8 mouse cellular contexts compared by ENCODE assay signal in genomic region chr11:95791787-95792186, GRCm38 (mm10). TPM values are rescaled to one million over a fixed set of nuclear protein-coding genes. Genes with fewer than 3 reads are reported as not detected.
DNase-seq lines count a peak whose midpoint lies in the region; ATAC-seq lines count a peak whose summit lies in the region.
"Had no signal": no experiment of that assay in that cellular context is flagged by ENCODE, and none has a peak within 500 bp of the region (broad histone marks: within the 10 kb centered on the region; RNA-seq: fewer than 3 reads in every experiment).

No protein-coding gene starts in this region.

- no peak overlapping the region for H3K4me3 ChIP-seq in liver, embryonic 12.5 days
- H3K4me3 ChIP-seq in hindbrain, embryonic 12.5 days, result no peak overlapping the region
- H3K4me3 ChIP-seq in midbrain, embryonic 13.5 days (replicated peaks), result no peak overlapping the region

- peak overlapping the region; percentile 68; the same call in 1 of the 2 replicates for H3K27ac ChIP-seq in liver, embryonic 12.5 days
- H3K27ac ChIP-seq in hindbrain, embryonic 12.5 days, result no peak overlapping the region
- H3K27ac ChIP-seq in midbrain, embryonic 13.5 days, result no peak overlapping the region

- H3K4me1 ChIP-seq in liver, embryonic 12.5 days, result peaks cover 43% of the 10 kb centered on the region
- peaks cover 7% of the 10 kb centered on the region for H3K4me1 ChIP-seq in hindbrain, embryonic 12.5 days
- peaks cover 6% of the 10 kb centered on the region for H3K4me1 ChIP-seq in midbrain, embryonic 13.5 days (replicated peaks)

- no peaks in the 10 kb centered on the region for H3K9me3 ChIP-seq in liver, embryonic 12.5 days (replicated peaks)
- no peaks in the 10 kb centered on the region for H3K9me3 ChIP-seq in hindbrain, embryonic 12.5 days (replicated peaks)
- H3K9me3 ChIP-seq in midbrain, embryonic 13.5 days, result no peaks in the 10 kb centered on the region

- ATAC-seq in liver, embryonic 12.5 days, result no peak
- ATAC-seq in frontal cortex, adult (ENCODE audit: low TSS enrichment), result peak; percentile 76
- ATAC-seq in hindbrain, embryonic 12.5 days (ENCODE audit: low FRiP score), result no peak
- ATAC-seq in midbrain, embryonic 13.5 days, result no peak

- H3K4me2 ChIP-seq in liver, embryonic 12.5 days, result no peak overlapping the region
- no peak overlapping the region for H3K4me2 ChIP-seq in hindbrain, embryonic 12.5 days (replicated peaks)
- H3K4me2 ChIP-seq in midbrain, embryonic 13.5 days (replicated peaks), result no peak overlapping the region

- H3K9ac ChIP-seq in liver, embryonic 12.5 days, result no peak overlapping the region
- H3K9ac ChIP-seq in hindbrain, embryonic 12.5 days, result no peak overlapping the region
- H3K9ac ChIP-seq in midbrain, embryonic 13.5 days (replicated peaks), result no peak overlapping the region

- H3K36me3 ChIP-seq in liver, embryonic 12.5 days, result no peaks in the 10 kb centered on the region
- no peaks in the 10 kb centered on the region for H3K36me3 ChIP-seq in hindbrain, embryonic 12.5 days
- no peaks in the 10 kb centered on the region for H3K36me3 ChIP-seq in midbrain, embryonic 13.5 days

- DNase-seq in liver, result no peak
- peak; percentile 62 to 72 for DNase-seq in layer of hippocampus, postnatal 36 days
- peak; percentile 73 for DNase-seq in telencephalon, adult 2 months (ENCODE audit: low read depth, low spot score)
- DNase-seq: kidney, postnatal 4 days had no signal

- 75% methylated on average over 13 of the region's 13 CpGs for WGBS in liver, embryonic 12.5 days (ENCODE audit: insufficient replicate concordance)
- 88% methylated on average over 13 of the region's 13 CpGs for WGBS in hindbrain, embryonic 12.5 days
- WGBS in midbrain, embryonic 13.5 days, result 87% methylated on average over 13 of the region's 13 CpGs

- H3K27me3 ChIP-seq in liver, embryonic 12.5 days (replicated peaks), result peaks cover 33% of the 10 kb centered on the region
- H3K27me3 ChIP-seq in hindbrain, embryonic 12.5 days, result peaks cover 14% of the 10 kb centered on the region
- peaks cover 16% of the 10 kb centered on the region for H3K27me3 ChIP-seq in midbrain, embryonic 13.5 days

RNA-seq across cellular contexts. Expression of gene Phospho1, which starts 32.5 kb away (rescaled TPM):
- 2.7 and 3.4 TPM in 2 replicates for polyA plus RNA-seq in liver, embryonic 12.5 days (2016; fragmentation: Nextera tagmentation; extraction: Ambion mirVana)
- total RNA-seq in layer of hippocampus, postnatal 36 days (2021), result 10 to 100 TPM; 55.8 to 62.3 TPM
- 0.43 TPM in 1 of 2 replicates, not detected in the other for polyA plus RNA-seq in hindbrain, embryonic 12.5 days (2016; fragmentation: Nextera tagmentation; extraction: Ambion mirVana)
- not detected in 2 replicates for polyA plus RNA-seq in midbrain, embryonic 13.5 days (2015; fragmentation: Nextera tagmentation; extraction: Ambion mirVana)

RNA-seq across cellular contexts. Expression of gene Gngt2, which starts 45.2 kb away (rescaled TPM):
- polyA plus RNA-seq in liver, embryonic 12.5 days (2016; fragmentation: Nextera tagmentation; extraction: Ambion mirVana), result 15.8 and 16.7 TPM in 2 replicates
- total RNA-seq in layer of hippocampus, postnatal 36 days (2021), result 1 to 10 TPM; 3.1 to 4.7 TPM
- polyA plus RNA-seq in hindbrain, embryonic 12.5 days (2016; fragmentation: Nextera tagmentation; extraction: Ambion mirVana), result 5.5 and 7.9 TPM in 2 replicates
- 2.7 and 3.8 TPM in 2 replicates for polyA plus RNA-seq in midbrain, embryonic 13.5 days (2015; fragmentation: Nextera tagmentation; extraction: Ambion mirVana)

RNA-seq across cellular contexts. Expression of gene Abi3, which starts 50.5 kb away (rescaled TPM):
- 7.3 and 7.6 TPM in 2 replicates for polyA plus RNA-seq in liver, embryonic 12.5 days (2016; fragmentation: Nextera tagmentation; extraction: Ambion mirVana)
- total RNA-seq in layer of hippocampus, postnatal 36 days (2021), result 1 to 10 TPM; 6.2 to 6.4 TPM
- polyA plus RNA-seq in hindbrain, embryonic 12.5 days (2016; fragmentation: Nextera tagmentation; extraction: Ambion mirVana), result 3.7 and 4.7 TPM in 2 replicates
- 1.1 and 1.6 TPM in 2 replicates for polyA plus RNA-seq in midbrain, embryonic 13.5 days (2015; fragmentation: Nextera tagmentation; extraction: Ambion mirVana)
